ENCODE assay signal across 13 mouse cellular contexts in the genomic region with DNA sequence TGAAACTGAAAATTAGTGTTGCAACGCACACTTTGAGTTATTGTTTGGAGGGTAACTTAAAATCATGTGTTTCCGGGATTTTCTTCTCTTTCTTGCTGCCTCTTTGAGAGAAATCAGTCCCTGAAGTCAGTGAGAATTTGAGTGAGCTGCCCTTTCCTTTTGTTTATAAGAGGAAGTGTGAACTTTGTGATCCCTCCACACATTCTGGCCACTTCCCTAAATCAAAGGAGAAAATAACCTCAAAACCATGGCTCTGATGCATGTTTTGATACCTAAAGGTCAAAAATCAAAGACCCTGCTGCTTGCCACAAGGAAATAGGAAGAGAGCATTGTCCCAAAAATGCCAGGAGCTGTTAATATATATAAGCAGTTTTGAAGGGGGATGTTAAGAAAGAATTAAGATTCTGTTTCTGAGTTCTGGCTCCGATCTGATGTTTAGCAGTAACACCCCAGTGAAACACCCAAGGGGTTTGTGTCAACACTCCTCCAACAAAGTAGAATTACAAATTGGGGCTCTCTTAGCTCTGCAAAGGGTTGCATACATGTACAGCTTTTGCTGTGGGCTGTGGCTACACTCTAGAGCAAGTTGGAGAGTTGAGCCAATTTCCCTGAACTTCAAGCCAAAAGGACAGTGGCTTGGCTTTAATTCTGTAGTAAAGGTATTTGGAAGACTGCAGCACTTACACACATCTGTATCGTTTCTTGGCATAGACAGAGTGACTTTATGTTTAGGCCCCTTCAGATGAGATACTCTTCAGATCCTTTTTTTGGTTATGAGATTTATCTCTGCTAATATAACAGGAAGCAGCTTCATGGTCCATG.
A peak's percentile ranks its signal among the peaks of the same experiment; 100 is the strongest.
DNase-seq lines count a peak whose midpoint lies in the region; ATAC-seq and TF ChIP-seq lines count a peak whose summit lies in the region.
"Had no signal": no experiment of that assay in that cellular context is flagged by ENCODE, and none has a peak within 500 bp of the region (broad histone marks: within the 10 kb centered on the region; RNA-seq: fewer than 3 reads in every experiment).

No protein-coding gene starts in this region.

- 31% methylated on average over 4 of the region's 4 CpGs for WGBS in heart, adult 2 months
- WGBS in intestine, embryonic 16.5 days, result 52% methylated on average over 4 of the region's 4 CpGs
- 70% methylated on average over 4 of the region's 4 CpGs for WGBS in hindbrain, embryonic 10.5 days

- no peak for TF ChIP-seq CTCF in heart, adult 2 months (IDR thresholded peaks at IDR 0.05)

- no peaks in the 10 kb centered on the region for H3K79me2 ChIP-seq in heart, adult 2 months (replicated peaks; ENCODE audit: control insufficient read depth, insufficient read depth, low read length)

- H3K4me2 ChIP-seq in intestine, embryonic 16.5 days (ENCODE audit: low read depth, low read length), result no peak overlapping the region
- H3K4me2 ChIP-seq: limb, embryonic 12.5 days had no signal

- peaks cover 6% of the 10 kb centered on the region for H3K36me3 ChIP-seq in heart, adult 2 months (ENCODE audit: control insufficient read depth, insufficient read depth, low read length)
- no peaks in the 10 kb centered on the region for H3K36me3 ChIP-seq in intestine, embryonic 16.5 days (ENCODE audit: control insufficient read depth, insufficient read depth, low read length)
- H3K36me3 ChIP-seq in hindbrain, embryonic 10.5 days, result no peaks in the 10 kb centered on the region
- H3K36me3 ChIP-seq: limb, embryonic 12.5 days had no signal

- TF ChIP-seq POLR2A in heart, adult 2 months (IDR thresholded peaks at IDR 0.05; ENCODE audit: insufficient read depth, low read depth, low read length), result no peak

- TF ChIP-seq EP300 in heart, adult 2 months (IDR thresholded peaks at IDR 0.05; ENCODE audit: insufficient read depth, low read depth, low read length), result no peak

- H3K4me1 ChIP-seq in heart, adult 2 months (ENCODE audit: control insufficient read depth, insufficient read depth, low read length), result peaks cover 11% of the 10 kb centered on the region
- H3K4me1 ChIP-seq in intestine, embryonic 16.5 days (ENCODE audit: control insufficient read depth, insufficient read depth, low read length), result peaks cover 21% of the 10 kb centered on the region; the same call in 1 of the 2 replicates
- H3K4me1 ChIP-seq in hindbrain, embryonic 10.5 days (replicated peaks), result peaks cover 29% of the 10 kb centered on the region

- no peak overlapping the region for H3K9ac ChIP-seq in heart, adult 2 months (ENCODE audit: low read depth, low read length)
- H3K9ac ChIP-seq in intestine, embryonic 16.5 days (ENCODE audit: low read depth, low read length), result no peak overlapping the region
- H3K9ac ChIP-seq: limb, embryonic 12.5 days had no signal

- intact Hi-C loops in heart, adult 2 months (cut with DNase I), result no loop called here
- intact Hi-C loops in heart, postnatal 36 days (cut with DNase I), result loop anchor here (10.0 kb wide), 1 partner anchor 161 kb away; no protein-coding TSS in a partner anchor

- ATAC-seq in intestine, embryonic 16.5 days, result no peak
- ATAC-seq: CD4-positive, CD25-positive, alpha-beta regulatory T cell, adult 4 months; hindbrain, postnatal 0 days had no signal

- H3K27ac ChIP-seq in heart, adult 2 months, result peak overlapping the region; percentile 21
- peak overlapping the region; percentile 33; the same call in 1 of the 2 replicates for H3K27ac ChIP-seq in intestine, embryonic 16.5 days (ENCODE audit: low read length)
- no peak overlapping the region for H3K27ac ChIP-seq in hindbrain, embryonic 10.5 days
- H3K27ac ChIP-seq: hindbrain, postnatal 0 days; limb, embryonic 12.5 days had no signal

- no peak overlapping the region for H3K4me3 ChIP-seq in heart, adult 2 months
- H3K4me3 ChIP-seq in intestine, embryonic 16.5 days (ENCODE audit: low read length), result no peak overlapping the region
- H3K4me3 ChIP-seq in hindbrain, embryonic 10.5 days, result no peak overlapping the region
- H3K4me3 ChIP-seq: limb, embryonic 12.5 days; myocyte had no signal

- H3K27me3 ChIP-seq in heart, adult 2 months (ENCODE audit: control insufficient read depth, insufficient read depth, low read length), result no peaks in the 10 kb centered on the region
- no peaks in the 10 kb centered on the region for H3K27me3 ChIP-seq in intestine, embryonic 16.5 days (replicated peaks; ENCODE audit: control insufficient read depth, insufficient read depth, low read length)
- H3K27me3 ChIP-seq in hindbrain, embryonic 10.5 days (ENCODE audit: insufficient read depth, poor library complexity, severe bottlenecking), result no peaks in the 10 kb centered on the region
- H3K27me3 ChIP-seq: limb, embryonic 12.5 days had no signal

- H3K9me3 ChIP-seq in intestine, embryonic 16.5 days (ENCODE audit: control insufficient read depth, low read length), result no peaks in the 10 kb centered on the region
- no peaks in the 10 kb centered on the region for H3K9me3 ChIP-seq in hindbrain, embryonic 10.5 days
- H3K9me3 ChIP-seq: limb, embryonic 12.5 days had no signal

- peak in 1 of 2 experiments; percentile 8 for DNase-seq in heart, adult 2 months
- DNase-seq in heart, postnatal 36 days, result no peak
- peak; percentile 25 to 57 for DNase-seq in spleen, postnatal 36 days (ENCODE audit: low spot score in 2 of 2)
- DNase-seq in spleen, postnatal 10 days (ENCODE audit: low spot score in 2 of 2), result no peak
- DNase-seq in hindbrain, embryonic 10.5 days (ENCODE audit: low spot score), result no peak
- DNase-seq in gastrocnemius, postnatal 25 days, result no peak
- DNase-seq in spleen, adult 12 weeks (ENCODE audit: low spot score), result no peak
- DNase-seq: right cerebral cortex, postnatal 4 days had no signal

Comparison
In these comparisons a context has a peak if more than half of its experiments do, and no peak if none do; other contexts are left out.
1. DNase-seq: peak in spleen, postnatal 36 days (2 of 2); none in heart, postnatal 36 days (0 of 2), spleen, postnatal 10 days (0 of 2), hindbrain, embryonic 10.5 days (single experiment), gastrocnemius, postnatal 25 days (single experiment) and spleen, adult 12 weeks (single experiment).